Mouse (Mus musculus) liver, embryonic 16.5 days (tissue): ENCODE measurements at regions not wholly inside any gene's neighbourhood (a gene's known extent, or its start where the extent isn't known, plus 50 kb on each side); places are given as distances from the start of the nearest gene placed in this dataset.

Experiments
- ATAC-seq: fragments of 200-750 bp; cut with Nextera tagmentation; 2 replicates; pipeline ENCODE4 v1.8.0; 2017; ENCODE audit warnings: low read depth, mild to moderate bottlenecking, moderate number of reproducible peaks, moderate library complexity
- H3K27ac ChIP-seq: fragments of 300-500 bp; sonication (generic); 2 replicates; pipeline ENCODE4 v1.5.1; 2014; ENCODE audit warnings: mild to moderate bottlenecking, low read length
- H3K27me3 ChIP-seq: fragments of 300-500 bp; sonication (generic); 2 replicates; pipeline ENCODE4 v1.6.1; 2014; ENCODE audit warnings: low read depth, low read length, mixed read lengths; ENCODE audit not compliant: control insufficient read depth, insufficient read depth
- H3K36me3 ChIP-seq: fragments of 300-500 bp; sonication (generic); 2 replicates; pipeline ENCODE4 v1.6.1; 2014; ENCODE audit warnings: mild to moderate bottlenecking; ENCODE audit not compliant: control insufficient read depth, insufficient read depth
- H3K4me1 ChIP-seq: fragments of 300-500 bp; sonication (generic); 2 replicates; pipeline ENCODE4 v1.6.1; 2014; ENCODE audit warnings: low read depth, low read length, mixed read lengths; ENCODE audit not compliant: control insufficient read depth
- H3K4me2 ChIP-seq: fragments of 300-500 bp; sonication (generic); 2 replicates; pipeline ENCODE4 v1.6.1; 2014; ENCODE audit warnings: low read depth, low read length, mixed read lengths
- H3K4me3 ChIP-seq: fragments of 300-500 bp; sonication (generic); 2 replicates; pipeline ENCODE4 v1.5.1; 2014; ENCODE audit warnings: low read depth, mild to moderate bottlenecking, low read length
- H3K9ac ChIP-seq: fragments of 300-500 bp; sonication (generic); 2 replicates; pipeline ENCODE4 v1.6.1; 2014; ENCODE audit warnings: low read depth, low read length
- H3K9me3 ChIP-seq: fragments of 300-500 bp; sonication (generic); replicated peaks from 2 replicates; pipeline ENCODE4 v1.6.1; 2016; ENCODE audit warnings: low read length; ENCODE audit not compliant: control insufficient read depth
- WGBS: fragments of 180-500 bp; shearing (Covaris S2); extraction: QIAGEN DNeasy Blood & Tissue Kit; methylation state at CpG from one replicate; pipeline ENCODE4 v1.1.7; 2014; ENCODE audit not compliant: insufficient replicate concordance; 5-methylcytosine and 5-hydroxymethylcytosine counted together

GRCm38 (mm10) chr4:135057286-135057685, 63.2 kb upstream of the Runx3 start:
- ATAC-seq = no peak
- Histone ChIP-seq H3K4me1 (peaks cover 17% of the 10 kb centered on the region), H3K4me3 (no peak overlapping the region), H3K9me3 (0 out of 2 replicates have a peak, but pooled peaks cover 3% of the 10 kb centered on the region), H3K4me2 (no peak overlapping the region), H3K36me3 (no peaks in the 10 kb centered on the region), H3K9ac (no peak overlapping the region), H3K27ac (no peak overlapping the region), H3K27me3 (no peaks in the 10 kb centered on the region)
- 67% methylated on average over 11 of the region's 11 CpGs for WGBS

GRCm38 (mm10) chr4:135058895-135059294, 61.6 kb upstream of the Runx3 start:
- H3K4me3 ChIP-seq = no peak overlapping the region
- no peak overlapping the region for H3K9ac ChIP-seq
- ATAC-seq = no peak
- H3K36me3 ChIP-seq = no peaks in the 10 kb centered on the region
- WGBS = 36% methylated on average over 4 of the region's 4 CpGs
- no peaks in the 10 kb centered on the region for H3K27me3 ChIP-seq
- H3K4me2 ChIP-seq = no peak overlapping the region
- no peaks in the 10 kb centered on the region for H3K9me3 ChIP-seq
- H3K4me1 ChIP-seq = peaks cover 17% of the 10 kb centered on the region
- no peak overlapping the region for H3K27ac ChIP-seq

GRCm38 (mm10) chr4:135061030-135061743, 59.3 kb upstream of the Runx3 start:
- ATAC-seq = peak; percentile 70
- no peaks in the 10 kb centered on the region for H3K9me3 ChIP-seq
- 17% methylated on average over 4 of the region's 4 CpGs for WGBS
- H3K4me1 ChIP-seq = peaks cover 17% of the 10 kb centered on the region
- H3K36me3 ChIP-seq = no peaks in the 10 kb centered on the region
- H3K9ac ChIP-seq = peak overlapping the region; percentile 29
- H3K4me3 ChIP-seq = no peak overlapping the region
- H3K27ac ChIP-seq = peak overlapping the region; percentile 21; the same call in 1 of the 2 replicates
- no peaks in the 10 kb centered on the region for H3K27me3 ChIP-seq
- H3K4me2 ChIP-seq = peak overlapping the region; percentile 6; the same call in 1 of the 2 replicates

GRCm38 (mm10) chr4:135066766-135067479, 53.5 kb upstream of the Runx3 start:
- no peak overlapping the region for H3K9ac ChIP-seq
- no peaks in the 10 kb centered on the region for H3K27me3 ChIP-seq
- no peaks in the 10 kb centered on the region for H3K9me3 ChIP-seq
- H3K4me2 ChIP-seq = peak overlapping the region; percentile 63
- H3K36me3 ChIP-seq = no peaks in the 10 kb centered on the region
- peak overlapping the region; percentile 52; the same call in 1 of the 2 replicates for H3K27ac ChIP-seq
- H3K4me1 ChIP-seq = peaks cover 10% of the 10 kb centered on the region
- peak; percentile 74 for ATAC-seq
- 6% methylated on average over 19 of the region's 19 CpGs for WGBS
- peak overlapping the region; percentile 42 for H3K4me3 ChIP-seq

- Histone ChIP-seq H3K4me2 (no peak overlapping the region), H3K4me3 (no peak overlapping the region), H3K36me3 (no peaks in the 10 kb centered on the region), H3K9me3 (no peaks in the 10 kb centered on the region), H3K9ac (no peak overlapping the region), H3K27ac (no peak overlapping the region), H3K27me3 (no peaks in the 10 kb centered on the region), H3K4me1 (peaks cover 10% of the 10 kb centered on the region)
- WGBS = 65% methylated on average over 7 of the region's 7 CpGs
- no peak for ATAC-seq
Measured at GRCm38 (mm10) chr4:135067805-135068204, 52.6 kb upstream of the Runx3 start.

- Histone ChIP-seq H3K4me2 (no peak overlapping the region), H3K36me3 (no peaks in the 10 kb centered on the region), H3K9me3 (no peaks in the 10 kb centered on the region), H3K4me1 (peaks cover 10% of the 10 kb centered on the region), H3K4me3 (no peak overlapping the region), H3K9ac (no peak overlapping the region), H3K27ac (no peak overlapping the region), H3K27me3 (no peaks in the 10 kb centered on the region)
- ATAC-seq = no peak; the same call in 1 of the 2 replicates
- WGBS = 21% methylated on average over 18 of the region's 18 CpGs
Measured at GRCm38 (mm10) chr4:135069818-135070217, 50.6 kb upstream of the Runx3 start.
